Mouse (Mus musculus): ENCODE results near the gene Cntn1.

The Cntn1 gene

DNA sequence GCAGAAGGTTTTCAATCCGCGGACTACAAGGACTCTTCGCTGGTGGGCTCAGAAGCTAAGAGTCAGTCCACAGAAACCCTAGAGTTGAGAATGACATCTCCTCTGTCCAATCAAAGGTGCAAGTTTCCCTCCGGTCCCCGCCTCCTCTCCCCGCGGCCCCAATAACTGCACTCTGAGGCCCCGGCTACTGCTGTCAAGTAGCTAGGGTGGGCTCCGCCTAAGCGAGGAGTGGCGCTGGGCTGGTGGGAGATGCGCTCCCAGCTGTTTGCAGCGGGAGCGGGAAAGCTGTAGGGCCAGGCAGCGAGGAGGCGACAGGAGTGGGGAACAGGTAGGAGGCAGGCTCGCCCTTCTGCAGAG lies at the start of gene Cntn1:
Cntn1 (plus strand) TSS at position 170 of the 357 bp plus-strand sequence.
- peak; percentile 40 for DNase-seq (ENCODE audit: low read depth, low spot score)

DNA sequence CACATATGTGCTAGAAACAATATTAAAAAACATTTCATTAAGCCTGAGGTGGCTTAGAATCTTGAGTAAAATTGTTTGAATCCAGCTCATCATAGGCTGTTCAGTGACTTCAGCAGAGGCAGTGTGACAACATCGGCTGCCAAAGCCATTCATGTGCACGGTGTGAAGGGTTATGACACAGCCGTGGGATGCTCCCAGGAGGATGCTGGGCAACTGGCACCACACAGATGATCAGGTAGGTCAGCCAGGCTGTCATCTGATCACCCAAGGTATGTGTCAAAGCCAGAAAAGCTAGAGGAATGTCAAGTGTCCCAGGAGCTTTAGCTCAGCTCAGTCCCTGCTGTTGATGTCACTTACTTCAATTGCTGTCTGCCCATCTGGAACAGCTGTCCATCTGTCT lies 49.5 kb upstream of the Cntn1 start:
- no peak for DNase-seq (ENCODE audit: low read depth, low spot score)

- no peak for DNase-seq (ENCODE audit: low read depth, low spot score)
These were observed 38.5 kb upstream of the Cntn1 start for GRCm38 (mm10) chr15:92012165-92013083.

GRCm38 (mm10) chr15:92034111-92034510 lies 16.9 kb upstream of the Cntn1 start:
- DNase-seq (ENCODE audit: low read depth, low spot score): no peak

GRCm38 (mm10) chr15:92042538-92042937 lies 8.4 kb upstream of the Cntn1 start:
- DNase-seq (ENCODE audit: low read depth, low spot score): no peak

GRCm38 (mm10) chr15:92046042-92046441 lies 4.9 kb upstream of the Cntn1 start:
- no peak for DNase-seq (ENCODE audit: low read depth, low spot score)

DNA sequence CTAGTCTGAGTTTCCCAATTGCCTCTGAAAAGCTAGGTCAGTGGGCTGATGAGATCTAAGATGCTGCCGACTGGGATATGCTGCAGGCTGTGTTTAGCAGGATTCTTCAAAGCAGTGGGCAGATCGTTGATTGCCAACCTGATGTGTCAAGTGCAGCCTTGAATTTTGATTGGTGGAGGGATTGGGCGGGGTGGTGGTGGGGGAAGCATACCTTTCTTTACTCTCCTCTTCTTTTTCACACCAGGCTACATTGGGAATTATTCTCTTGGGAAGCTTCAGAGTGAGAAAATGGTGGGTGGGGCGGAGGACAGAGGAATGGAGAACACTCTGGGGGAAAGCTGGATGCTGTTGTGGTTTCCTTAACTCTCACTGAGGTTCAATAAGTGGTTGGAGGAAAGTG lies 2.9 kb upstream of the Cntn1 start:
- no peak for DNase-seq (ENCODE audit: low read depth, low spot score)

GRCm38 (mm10) chr15:92048531-92048930 lies 2.4 kb upstream of the Cntn1 start:
- no peak for DNase-seq (ENCODE audit: low read depth, low spot score)

DNA sequence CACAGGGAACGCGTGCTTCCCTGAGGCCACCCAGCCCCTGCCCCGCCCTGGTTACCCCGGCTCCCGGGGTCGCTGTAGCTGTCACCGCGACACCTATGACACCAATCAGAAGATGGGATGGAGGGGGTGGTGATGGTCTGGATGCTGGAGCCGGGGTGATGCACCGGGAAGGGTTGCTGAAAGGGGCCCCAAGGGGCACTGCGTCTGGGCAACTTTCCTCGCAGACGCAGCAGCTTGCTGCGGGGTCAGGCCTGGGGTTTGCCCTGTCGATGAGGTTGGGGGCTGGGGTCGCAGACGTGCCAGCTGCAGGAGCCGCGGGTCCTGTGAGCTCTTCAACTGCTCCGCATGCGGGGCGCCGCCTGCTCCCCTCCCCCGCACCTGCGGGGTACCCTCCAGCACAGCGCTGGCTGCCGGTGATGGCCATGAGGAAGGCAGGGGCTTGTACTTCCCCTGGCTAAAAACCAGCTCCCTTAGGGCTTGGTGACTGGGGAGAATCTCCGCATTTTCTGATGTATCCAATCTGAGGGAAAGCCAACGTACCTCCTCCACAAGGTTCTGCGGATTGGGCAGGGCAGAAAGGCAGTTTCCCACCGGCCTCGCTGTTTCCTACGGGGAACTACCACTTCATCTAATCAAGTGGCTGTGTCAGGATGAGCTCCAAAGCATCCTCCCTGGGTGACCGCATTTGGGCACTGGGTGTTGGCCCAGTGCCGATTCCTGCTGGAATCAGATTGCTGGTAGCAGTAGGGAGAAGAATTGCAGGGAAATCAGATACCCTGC lies 578 bp downstream of the Cntn1 start:
- peak; percentile 9 for DNase-seq (ENCODE audit: low read depth, low spot score)

- DNase-seq (ENCODE audit: low read depth, low spot score): no peak
These were observed 1.1 kb downstream of the Cntn1 start for GRCm38 (mm10) chr15:92052133-92052463.

DNA sequence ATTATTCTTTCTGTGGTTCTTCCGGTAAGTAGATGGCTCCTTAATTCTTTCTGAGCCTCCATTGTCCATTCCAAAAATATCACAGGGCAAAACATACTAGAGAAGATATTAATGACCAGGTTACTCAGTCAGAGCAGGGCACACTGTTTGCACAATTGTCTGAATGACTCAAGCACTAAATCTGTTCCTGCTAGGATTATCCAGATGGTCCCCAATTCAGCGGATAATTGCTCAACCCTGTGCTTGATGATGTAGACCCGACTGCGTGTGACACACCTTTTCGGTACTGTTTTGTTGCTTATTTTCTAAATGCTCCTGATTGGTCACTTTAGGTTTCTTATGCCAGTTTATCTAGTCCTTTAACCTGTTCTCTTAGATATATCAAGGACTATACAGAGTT lies 6.6 kb downstream of the Cntn1 start:
- DNase-seq (ENCODE audit: low read depth, low spot score): no peak

GRCm38 (mm10) chr15:92060986-92061385 lies 10.0 kb downstream of the Cntn1 start:
- DNase-seq (ENCODE audit: low read depth, low spot score): no peak

GRCm38 (mm10) chr15:92079416-92079815 lies 28.5 kb downstream of the Cntn1 start:
- no peak for DNase-seq (ENCODE audit: low read depth, low spot score)

DNA sequence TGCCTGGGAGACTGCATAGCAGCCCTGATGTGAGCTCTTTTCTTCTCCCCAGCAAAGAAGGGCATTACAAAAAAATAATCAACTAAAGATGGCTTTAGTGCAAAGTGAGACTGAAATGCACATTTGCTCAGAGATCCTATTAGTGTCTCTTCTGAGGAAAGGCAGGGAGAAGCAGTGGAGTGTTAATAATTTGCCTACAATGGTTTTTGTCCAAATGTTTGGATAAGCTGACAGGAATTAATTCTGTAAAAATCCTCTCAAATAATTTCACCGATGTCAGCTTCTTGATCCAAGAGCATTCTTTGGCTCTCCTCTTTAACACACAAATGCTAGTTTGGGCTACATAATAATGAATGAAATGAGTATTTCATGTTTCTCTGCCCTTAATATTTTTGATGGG lies 34.9 kb downstream of the Cntn1 start:
- no peak for DNase-seq (ENCODE audit: low read depth, low spot score)

- DNase-seq (ENCODE audit: low read depth, low spot score): no peak
These were observed 36.8 kb downstream of the Cntn1 start for GRCm38 (mm10) chr15:92087691-92088286.

- no peak for DNase-seq (ENCODE audit: low read depth, low spot score)
These were observed 39.8 kb downstream of the Cntn1 start for GRCm38 (mm10) chr15:92090787-92091186.

DNA sequence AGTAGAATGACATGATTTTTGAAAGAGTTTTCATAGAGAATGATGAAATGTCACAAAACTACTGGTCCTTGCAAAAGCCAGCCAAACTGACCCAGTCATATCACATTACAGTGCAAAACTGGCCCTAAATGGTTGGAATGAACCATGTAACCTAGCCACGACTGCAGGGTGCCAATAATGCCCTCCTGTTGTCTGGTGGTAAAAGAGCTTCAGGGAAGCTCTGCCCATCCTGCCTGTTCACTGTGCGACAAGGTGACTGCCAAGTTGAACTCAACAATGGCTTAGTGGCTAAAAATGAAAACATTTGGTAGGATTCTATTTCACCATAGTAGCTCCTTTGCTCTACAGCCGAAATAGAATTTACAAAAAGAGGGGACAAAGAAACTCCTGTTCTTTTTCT lies 41.1 kb downstream of the Cntn1 start:
- no peak for DNase-seq (ENCODE audit: low read depth, low spot score)

DNA sequence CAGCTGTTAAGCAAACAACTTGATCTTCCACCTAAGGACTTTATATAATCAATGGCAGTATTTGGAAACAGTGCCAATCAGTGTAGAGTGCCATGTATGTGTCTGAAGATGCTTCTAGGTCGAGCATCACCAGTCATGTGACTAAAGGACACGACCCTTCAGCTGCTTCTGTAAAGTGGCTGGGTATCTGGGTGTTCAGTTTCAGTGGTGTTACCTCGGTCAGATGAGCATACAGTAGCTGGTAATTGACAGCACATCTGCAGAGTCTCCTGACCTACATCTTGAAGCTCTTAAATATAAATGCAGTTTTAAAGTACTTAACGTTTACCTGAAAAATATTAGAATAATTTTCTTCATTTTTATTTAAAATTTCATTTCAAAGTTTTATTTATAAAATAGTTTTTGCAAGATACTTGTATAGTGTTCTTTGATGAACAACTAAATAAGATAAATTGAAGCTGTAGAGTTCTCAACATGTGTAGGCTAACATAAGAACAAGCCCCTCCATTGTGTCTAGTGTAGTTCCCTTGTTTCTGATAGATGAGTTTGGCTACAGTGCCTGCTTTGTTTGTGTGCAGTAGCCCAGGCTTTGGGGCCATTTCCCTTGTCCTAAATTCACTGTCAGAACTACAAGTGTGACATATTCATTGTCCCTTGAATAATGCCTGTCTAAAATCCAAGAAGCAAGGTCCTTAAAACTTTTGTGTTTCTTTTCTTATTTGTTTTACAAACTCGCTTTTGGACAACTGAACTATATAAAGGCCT lies 48.6 kb downstream of the Cntn1 start:
- no peak for DNase-seq (ENCODE audit: low read depth, low spot score)

DNA sequence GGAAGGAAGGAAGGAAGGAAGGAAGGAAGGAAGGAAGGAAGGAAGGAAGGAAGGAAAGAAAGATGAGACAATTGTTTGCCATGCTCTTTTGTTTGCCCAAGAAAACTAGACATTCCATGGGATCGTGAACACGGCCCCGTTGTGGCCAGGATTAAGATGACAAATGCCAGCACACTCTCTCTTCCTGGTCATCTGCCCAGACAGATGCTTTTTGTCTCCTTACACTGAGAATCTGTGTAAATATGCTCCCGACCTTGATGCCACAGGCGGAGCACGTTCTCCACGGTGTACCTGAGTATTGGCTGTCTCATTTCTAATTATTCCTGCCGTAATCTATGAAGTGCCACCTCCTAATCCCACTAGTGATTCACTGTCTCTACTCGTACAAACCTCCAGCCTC lies 51.0 kb downstream of the Cntn1 start:
- DNase-seq (ENCODE audit: low read depth, low spot score): no peak

GRCm38 (mm10) chr15:92112455-92112854 lies 61.5 kb downstream of the Cntn1 start:
- DNase-seq (ENCODE audit: low read depth, low spot score): no peak

GRCm38 (mm10) chr15:92132936-92133335 lies 82.0 kb downstream of the Cntn1 start:
- no peak for DNase-seq (ENCODE audit: low read depth, low spot score)

- DNase-seq (ENCODE audit: low read depth, low spot score): no peak
These were observed 83.3 kb downstream of the Cntn1 start for GRCm38 (mm10) chr15:92134254-92134653.

All from WW6 (cell line).